Mouse (Mus musculus) gastrocnemius, postnatal 14 days (tissue): Measurements from ENCODE around the gene Npr3. TPM values are rescaled to one million over a fixed set of nuclear protein-coding genes. Genes with fewer than 3 reads are reported as not detected.

ENCODE experiments used
- DNase-seq: peaks from one replicate; pipeline ENCODE4 v3.0.0; 2021; ENCODE audit warnings: mixed read lengths
- intact Hi-C: fragments of 180-260 bp; cut with DNase I; formaldehyde crosslinking; loops from one replicate; pipeline ENCODE4 v1.15.1; 2025; ENCODE audit warnings: low total_unique reads
- total RNA-seq, 2 experiments: library from RNA; stranded (reverse); gene quantifications; 2 replicates each; pipeline ENCODE4 v1.2.3; 2021

The Npr3 gene
- total RNA-seq, 2 experiments from 2014 or later, result 11.0 to 11.9 TPM

DNA sequence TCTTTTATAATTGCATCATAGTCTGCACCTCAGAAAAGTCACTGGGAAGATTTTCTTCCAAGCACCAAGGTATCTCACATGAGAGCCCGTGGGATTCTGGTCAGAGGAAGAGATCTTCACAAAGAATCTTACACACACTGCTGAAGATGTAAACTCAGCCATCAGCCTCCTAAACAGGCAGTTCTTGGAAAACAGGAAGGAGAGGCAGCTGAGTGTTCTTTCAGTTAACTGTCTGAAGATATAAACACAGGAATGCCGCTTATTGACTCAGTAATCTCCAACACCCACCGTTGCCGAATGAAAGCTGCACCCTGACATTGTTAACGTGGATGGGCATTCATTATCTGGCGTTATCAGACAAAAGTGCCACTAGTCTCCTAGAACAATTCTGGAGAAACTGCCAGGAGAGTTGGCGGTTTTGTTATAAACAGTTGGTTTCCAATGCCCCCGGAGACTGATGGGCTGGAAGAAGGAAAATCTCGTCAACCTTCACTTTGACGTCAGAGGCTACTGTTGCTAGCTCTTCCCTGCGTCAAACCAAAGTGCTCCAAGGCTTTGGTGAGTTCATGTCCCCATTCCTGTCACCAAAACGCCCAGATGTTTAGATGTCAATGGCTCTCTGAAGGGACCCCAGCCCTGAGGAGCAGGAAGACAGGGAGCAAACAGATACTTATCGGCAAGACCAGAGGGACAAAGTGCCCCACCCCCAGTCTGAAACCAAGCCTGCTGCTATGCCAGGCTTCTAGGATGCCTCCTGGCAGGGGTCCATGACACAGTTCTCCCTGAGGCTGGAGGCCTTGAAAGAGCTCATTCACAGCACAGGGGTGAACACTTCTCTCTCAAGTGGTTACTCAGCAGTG, 105.0 kb downstream of the Npr3 start:
- intact Hi-C loops, result no loop called here
- peak; percentile 17 for DNase-seq

- no peak for DNase-seq
- intact Hi-C loops, result no loop called here
Measured at GRCm38 (mm10) chr15:11794632-11795031, 112.5 kb downstream of the Npr3 start.

Other genes starting within 250 kb of the Npr3 start
- 100 to 1,000 TPM; 101 to 124 TPM for gene Sub1, start 89.7 kb upstream of the Npr3 start, total RNA-seq
- 10 to 100 TPM; 52.1 to 58.4 TPM for gene Zfr, start 210.5 kb upstream of the Npr3 start, total RNA-seq